Mouse (Mus musculus) small intestine, adult 2 months (tissue): ENCODE measurements at regions not wholly inside any gene's neighbourhood (a gene's known extent, or its start where the extent isn't known, plus 50 kb on each side); places are given as distances from the start of the nearest gene placed in this dataset.

Experiments
- CTCF ChIP-seq: fragments of 200-500 bp; IDR thresholded peaks from 2 replicates; pipeline ENCODE4 v1.5.1; 2012; ENCODE audit warnings: low read depth, mild to moderate bottlenecking, control low read depth, inconsistent platforms, low read length, moderate library complexity, mixed read lengths; ENCODE audit not compliant: insufficient replicate concordance, insufficient read length; ENCODE audit errors: extremely low read depth
- POLR2A ChIP-seq: fragments of 200-500 bp; IDR thresholded peaks from 2 replicates; pipeline ENCODE4 v1.6.1; 2012; ENCODE audit warnings: low read depth, mild to moderate bottlenecking, control low read depth, inconsistent platforms, low read length, moderate library complexity

- no peak for TF ChIP-seq CTCF
- no peak for TF ChIP-seq POLR2A
Measured at GRCm38 (mm10) chr15:96831256-96831655, 131.7 kb upstream of the Slc38a2 start.
